Mouse (Mus musculus) CH12.LX (cell line): ENCODE data around the gene Prss16. TPM values are rescaled to one million over a fixed set of nuclear protein-coding genes. Genes with fewer than 3 reads are reported as not detected.

Experiments used
- DNase-seq: peaks from one replicate; pipeline ENCODE4 v3.0.0-alpha.2; 2013; ENCODE audit errors: extremely low read depth
- H3K27ac ChIP-seq: 2 replicates; pipeline ENCODE4 v1.5.1; 2012; ENCODE audit warnings: low read depth, mild to moderate bottlenecking, control low read depth, moderate library complexity; ENCODE audit not compliant: insufficient read depth
- H3K27me3 ChIP-seq: replicated peaks from 2 replicates; pipeline ENCODE3; 2012; ENCODE audit warnings: inconsistent platforms
- H3K36me3 ChIP-seq, 2 experiments: replicated peaks in 1 of 2; 2 replicates each; pipeline versions ENCODE3 to v1.6.1; 2012; ENCODE audit warnings: inconsistent platforms in 1 of 2, low read length in 1 of 2, mild to moderate bottlenecking in 1 of 2, mixed read lengths in 1 of 2, moderate library complexity in 1 of 2; ENCODE audit not compliant: control insufficient read depth in 1 of 2, insufficient read depth in 1 of 2
- H3K4me1 ChIP-seq, 2 experiments: 2 replicates each; pipeline ENCODE4 v1.6.1; 2012; ENCODE audit warnings: inconsistent platforms in 1 of 2, moderate library complexity in 1 of 2; ENCODE audit not compliant: insufficient read depth in 2 of 2, control insufficient read depth in 1 of 2
- H3K4me2 ChIP-seq: 2 replicates; pipeline ENCODE4 v1.6.1; 2012; ENCODE audit warnings: low read depth, mild to moderate bottlenecking, control low read depth; ENCODE audit not compliant: poor library complexity, insufficient read depth, severe bottlenecking
- H3K4me3 ChIP-seq, 3 experiments: fragments of 150-350 bp in 1 of 3; sonication (generic) in 1 of 3; replicated peaks in 1 of 3; 2 replicates each; pipeline versions ENCODE3 to v1.5.1; 2011 to 2012; ENCODE audit warnings: low read depth in 2 of 3, low read length in 2 of 3, mild to moderate bottlenecking in 2 of 3, moderate library complexity in 2 of 3, control low read depth in 1 of 3, improper control_type of control experiment in 1 of 3, inconsistent platforms in 1 of 3, mixed read lengths in 1 of 3; ENCODE audit not compliant: poor library complexity in 1 of 3
- H3K79me2 ChIP-seq: replicated peaks from 2 replicates; pipeline ENCODE4 v1.6.1; 2012; ENCODE audit warnings: mild to moderate bottlenecking, moderate library complexity; ENCODE audit not compliant: control insufficient read depth, poor library complexity, insufficient read depth, severe bottlenecking; ENCODE audit errors: extremely low read depth
- H3K9ac ChIP-seq: 2 replicates; pipeline ENCODE4 v1.6.1; 2012; ENCODE audit warnings: low read depth, mild to moderate bottlenecking, control low read depth, moderate library complexity; ENCODE audit not compliant: insufficient read depth
- H3K9me3 ChIP-seq: replicated peaks from 2 replicates; pipeline ENCODE3; 2012; ENCODE audit warnings: low read length, inconsistent platforms, mixed read lengths
- CHD1 ChIP-seq: IDR thresholded peaks from 2 replicates; pipeline ENCODE4 v1.6.1; 2012; ENCODE audit warnings: low read depth, low read length, improper control_type of control experiment, inconsistent platforms
- CHD2 ChIP-seq: IDR thresholded peaks from 2 replicates; pipeline ENCODE4 v1.6.1; 2011; ENCODE audit warnings: low read length, improper control_type of control experiment
- E2F4 ChIP-seq: IDR thresholded peaks from 2 replicates; pipeline ENCODE4 v1.6.1; 2011; ENCODE audit warnings: low read depth, low read length, improper control_type of control experiment; ENCODE audit not compliant: insufficient replicate concordance
- ELF1 ChIP-seq: IDR thresholded peaks from 2 replicates; pipeline ENCODE4 v1.6.1; 2014; ENCODE audit warnings: low read depth, mild to moderate bottlenecking, inconsistent platforms, low read length, improper control_type of control experiment
- ETS1 ChIP-seq: conservative IDR thresholded peaks from 2 replicates; pipeline ENCODE4 v1.6.1; 2012; ENCODE audit warnings: low read depth, mild to moderate bottlenecking, inconsistent platforms, low read length, improper control_type of control experiment, moderate library complexity
- GABPA ChIP-seq: IDR thresholded peaks from 2 replicates; pipeline ENCODE4 v1.6.1; 2012; ENCODE audit warnings: low read depth, low read length, improper control_type of control experiment, inconsistent platforms; ENCODE audit not compliant: insufficient replicate concordance
- HCFC1 ChIP-seq: IDR thresholded peaks from 2 replicates; pipeline ENCODE4 v1.6.1; 2012; ENCODE audit warnings: low read depth, mild to moderate bottlenecking, inconsistent platforms, low read length, improper control_type of control experiment
- JUN ChIP-seq: IDR thresholded peaks from 2 replicates; pipeline ENCODE4 v1.6.1; 2011; ENCODE audit warnings: low read depth, mild to moderate bottlenecking, low read length, improper control_type of control experiment, moderate library complexity; ENCODE audit not compliant: insufficient read depth
- JUND ChIP-seq: conservative IDR thresholded peaks from 2 replicates; pipeline ENCODE4 v1.6.1; 2011; ENCODE audit warnings: low read depth, low read length, improper control_type of control experiment
- KAT2A ChIP-seq: IDR thresholded peaks from 2 replicates; pipeline ENCODE4 v1.6.1; 2012; ENCODE audit warnings: low read length, improper control_type of control experiment, inconsistent platforms; ENCODE audit not compliant: insufficient replicate concordance
- MAFK ChIP-seq: IDR thresholded peaks from 2 replicates; pipeline ENCODE4 v1.6.1; 2011; ENCODE audit warnings: low read length, improper control_type of control experiment; ENCODE audit not compliant: insufficient replicate concordance
- MAX ChIP-seq: IDR thresholded peaks from 2 replicates; pipeline ENCODE4 v1.6.1; 2011; ENCODE audit warnings: low read length, improper control_type of control experiment
- MAZ ChIP-seq: IDR thresholded peaks from 2 replicates; pipeline ENCODE4 v1.6.1; 2012; ENCODE audit warnings: low read depth, mild to moderate bottlenecking, inconsistent platforms, low read length, improper control_type of control experiment, moderate library complexity
- MXI1 ChIP-seq: IDR thresholded peaks from 2 replicates; pipeline ENCODE4 v1.6.1; 2011; ENCODE audit warnings: mild to moderate bottlenecking, low read depth, low read length, improper control_type of control experiment
- NELFE ChIP-seq: IDR thresholded peaks from 2 replicates; pipeline ENCODE4 v1.6.1; 2011; ENCODE audit warnings: low read depth, low read length, improper control_type of control experiment
- NRF1 ChIP-seq: IDR thresholded peaks from 2 replicates; pipeline ENCODE4 v1.6.1; 2014; ENCODE audit warnings: low read depth, mild to moderate bottlenecking, inconsistent platforms, low read length, improper control_type of control experiment, moderate library complexity
- PAX5 ChIP-seq: IDR thresholded peaks from 2 replicates; pipeline ENCODE4 v1.6.1; 2012; ENCODE audit warnings: low read length, inconsistent platforms, mixed read lengths
- RAD21 ChIP-seq: IDR thresholded peaks from 2 replicates; pipeline ENCODE4 v1.6.1; 2011; ENCODE audit warnings: low read depth, mild to moderate bottlenecking, low read length, improper control_type of control experiment, moderate library complexity
- RCOR1 ChIP-seq: conservative IDR thresholded peaks from 2 replicates; pipeline ENCODE4 v1.6.1; 2012; ENCODE audit warnings: low read depth, mild to moderate bottlenecking, inconsistent platforms, low read length, improper control_type of control experiment
- SIN3A ChIP-seq: IDR thresholded peaks from 2 replicates; pipeline ENCODE4 v1.6.1; 2012; ENCODE audit warnings: low read length, improper control_type of control experiment, inconsistent platforms
- TBP ChIP-seq: conservative IDR thresholded peaks from 2 replicates; pipeline ENCODE4 v1.6.1; 2011; ENCODE audit warnings: low read depth, low read length, improper control_type of control experiment
- UBTF ChIP-seq: IDR thresholded peaks from 2 replicates; pipeline ENCODE4 v1.6.1; 2012; ENCODE audit warnings: low read depth, mild to moderate bottlenecking, inconsistent platforms, low read length, improper control_type of control experiment, moderate library complexity
- USF1 ChIP-seq: IDR thresholded peaks from 2 replicates; pipeline ENCODE4 v1.6.1; 2014; ENCODE audit warnings: low read depth, mild to moderate bottlenecking, inconsistent platforms, low read length, improper control_type of control experiment
- USF2 ChIP-seq: conservative IDR thresholded peaks from 2 replicates; pipeline ENCODE4 v1.6.1; 2011; ENCODE audit warnings: low read depth, low read length, improper control_type of control experiment
- ZKSCAN1 ChIP-seq: IDR thresholded peaks from 2 replicates; pipeline ENCODE4 v1.6.1; 2012; ENCODE audit warnings: low read depth, inconsistent platforms, low read length, improper control_type of control experiment, borderline replicate concordance
- ZMIZ1 ChIP-seq: IDR thresholded peaks from 2 replicates; pipeline ENCODE4 v1.6.1; 2012; ENCODE audit warnings: low read depth, mild to moderate bottlenecking, inconsistent platforms, low read length, improper control_type of control experiment
- ZNF384 ChIP-seq: IDR thresholded peaks from 2 replicates; pipeline ENCODE4 v1.6.1; 2012; ENCODE audit warnings: low read depth, low read length, improper control_type of control experiment, inconsistent platforms
- dilution Hi-C: fragments of 300-500 bp; cut with MboI; formaldehyde crosslinking; loops from 2 replicates; pipeline ENCODE4 v1.14.3; 2020; ENCODE audit warnings: low sequenced_read_pairs; ENCODE audit not compliant: extremely low pct_unique_long_range_greater_than_20kb, extremely low pct_ligation_motif_present
- in situ Hi-C: fragments of 300-500 bp; cut with MboI; formaldehyde crosslinking; loops from 3 replicates; pipeline ENCODE4 v1.14.3; 2019; ENCODE audit warnings: low sequenced_read_pairs, low pct_ligation_motif_present, low pct_unique_long_range_greater_than_20kb, mixed read lengths
- polyA plus RNA-seq: library from polyadenylated mRNA; unstranded; fragments of >175 nt; gene quantifications from 2 replicates; pipeline ENCODE4 v1.2.1, GENCODE M21; 2012; ENCODE audit warnings: low read depth; ENCODE audit not compliant: insufficient read length
- total RNA-seq, 2 experiments: library from RNA; depleted of rRNA; stranded (reverse); fragments of 300-350 nt in 1 of 2; fragments of >200 nt in 1 of 2; gene quantifications; 2 replicates each; pipeline ENCODE4 v1.2.3; 2012 to 2014

Prss16 gene
- total and polyA plus RNA-seq, 3 experiments: 0.36 to 1.4 (median 0.47) TPM

- Histone ChIP-seq H3K9ac (no peak overlapping the region), H3K27ac (no peak overlapping the region), H3K4me3 (no peak overlapping the region), H3K9me3 (no peaks in the 10 kb centered on the region), H3K4me1 (peaks cover 0 to 5% of the 10 kb centered on the region in 2 experiments; a peak in 2 of 4 replicates), H3K4me2 (no peak overlapping the region), H3K36me3 (no peaks in the 10 kb centered on the region), H3K79me2 (no peaks in the 10 kb centered on the region), H3K27me3 (peaks cover 2% of the 10 kb centered on the region)
- no peak for TF ChIP-seq HCFC1
- no peak for TF ChIP-seq PAX5
- TF ChIP-seq ZMIZ1: no peak
- no peak for TF ChIP-seq RAD21
- TF ChIP-seq SIN3A: no peak
- TF ChIP-seq RCOR1: no peak
- no peak for TF ChIP-seq NRF1
- no peak for TF ChIP-seq UBTF
- TF ChIP-seq USF1: no peak
- TF ChIP-seq GABPA: no peak
- no peak for TF ChIP-seq ELF1
- no peak for TF ChIP-seq MAZ
- no peak for TF ChIP-seq CHD1
- TF ChIP-seq KAT2A: no peak
- no peak for TF ChIP-seq JUN
- TF ChIP-seq MAFK: no peak
- dilution Hi-C loops (no loop called here), in situ Hi-C loops (no loop called here)
- DNase-seq: no peak
Measured at GRCm38 (mm10) chr13:21969816-21970215, 39.7 kb downstream of the Prss16 start.

- Histone ChIP-seq H3K4me2 (no peak overlapping the region), H3K27ac (no peak overlapping the region), H3K4me3 (no peak overlapping the region), H3K36me3 (no peaks in the 10 kb centered on the region), H3K9ac (no peak overlapping the region), H3K27me3 (peaks cover 2% of the 10 kb centered on the region)
- in situ Hi-C loops (no loop called here), dilution Hi-C loops (no loop called here)
- no peak for DNase-seq
- no peak for TF ChIP-seq RAD21
- no peak for TF ChIP-seq MAZ
- TF ChIP-seq MAX: no peak
- no peak for TF ChIP-seq CHD2
- no peak for TF ChIP-seq MXI1
- TF ChIP-seq ETS1: no peak
- no peak for TF ChIP-seq ZNF384
- TF ChIP-seq NRF1: no peak
- no peak for TF ChIP-seq ELF1
- TF ChIP-seq NELFE: no peak
- no peak for TF ChIP-seq JUND
- no peak for TF ChIP-seq TBP
- TF ChIP-seq RCOR1: no peak
- TF ChIP-seq E2F4: no peak
- TF ChIP-seq ZKSCAN1: no peak
- TF ChIP-seq SIN3A: no peak
- TF ChIP-seq GABPA: no peak
- no peak for TF ChIP-seq USF2
- TF ChIP-seq, all 38 proteins: peak for 0
- Histone ChIP-seq H3K79me2 (no peaks in the 10 kb centered on the region), H3K4me1 (peaks cover 0 to 5% of the 10 kb centered on the region in 2 experiments; a peak in 2 of 4 replicates), H3K9me3 (no peaks in the 10 kb centered on the region)
Measured at GRCm38 (mm10) chr13:21969269-21969668, 40.3 kb downstream of the Prss16 start.
